Mouse (Mus musculus) CH12.LX (cell line): Measurements from ENCODE around the gene Ilf2. TPM values are rescaled to one million over a fixed set of nuclear protein-coding genes. Genes with fewer than 3 reads are reported as not detected.

Experiments
- DNase-seq: peaks from one replicate; pipeline ENCODE4 v3.0.0-alpha.2; 2013; ENCODE audit errors: extremely low read depth
- H3K27ac ChIP-seq: 2 replicates; pipeline ENCODE4 v1.5.1; 2012; ENCODE audit warnings: low read depth, mild to moderate bottlenecking, control low read depth, moderate library complexity; ENCODE audit not compliant: insufficient read depth
- H3K27me3 ChIP-seq: replicated peaks from 2 replicates; pipeline ENCODE3; 2012; ENCODE audit warnings: inconsistent platforms
- H3K36me3 ChIP-seq, 2 experiments: replicated peaks in 1 of 2; 2 replicates each; pipeline versions ENCODE3 to v1.6.1; 2012; ENCODE audit warnings: inconsistent platforms in 1 of 2, low read length in 1 of 2, mild to moderate bottlenecking in 1 of 2, mixed read lengths in 1 of 2, moderate library complexity in 1 of 2; ENCODE audit not compliant: control insufficient read depth in 1 of 2, insufficient read depth in 1 of 2
- H3K4me1 ChIP-seq, 2 experiments: 2 replicates each; pipeline ENCODE4 v1.6.1; 2012; ENCODE audit warnings: inconsistent platforms in 1 of 2, moderate library complexity in 1 of 2; ENCODE audit not compliant: insufficient read depth in 2 of 2, control insufficient read depth in 1 of 2
- H3K4me2 ChIP-seq: 2 replicates; pipeline ENCODE4 v1.6.1; 2012; ENCODE audit warnings: low read depth, mild to moderate bottlenecking, control low read depth; ENCODE audit not compliant: poor library complexity, insufficient read depth, severe bottlenecking
- H3K4me3 ChIP-seq, 3 experiments: fragments of 150-350 bp in 1 of 3; sonication (generic) in 1 of 3; replicated peaks in 1 of 3; 2 replicates each; pipeline versions ENCODE3 to v1.5.1; 2011 to 2012; ENCODE audit warnings: low read depth in 2 of 3, low read length in 2 of 3, mild to moderate bottlenecking in 2 of 3, moderate library complexity in 2 of 3, control low read depth in 1 of 3, improper control_type of control experiment in 1 of 3, inconsistent platforms in 1 of 3, mixed read lengths in 1 of 3; ENCODE audit not compliant: poor library complexity in 1 of 3
- H3K79me2 ChIP-seq: replicated peaks from 2 replicates; pipeline ENCODE4 v1.6.1; 2012; ENCODE audit warnings: mild to moderate bottlenecking, moderate library complexity; ENCODE audit not compliant: control insufficient read depth, poor library complexity, insufficient read depth, severe bottlenecking; ENCODE audit errors: extremely low read depth
- H3K9ac ChIP-seq: 2 replicates; pipeline ENCODE4 v1.6.1; 2012; ENCODE audit warnings: low read depth, mild to moderate bottlenecking, control low read depth, moderate library complexity; ENCODE audit not compliant: insufficient read depth
- H3K9me3 ChIP-seq: replicated peaks from 2 replicates; pipeline ENCODE3; 2012; ENCODE audit warnings: low read length, inconsistent platforms, mixed read lengths
- CHD1 ChIP-seq: IDR thresholded peaks from 2 replicates; pipeline ENCODE4 v1.6.1; 2012; ENCODE audit warnings: low read depth, low read length, improper control_type of control experiment, inconsistent platforms
- CTCF ChIP-seq, 2 experiments: IDR thresholded peaks in 1 of 2; conservative IDR thresholded peaks in 1 of 2; 2 replicates each; pipeline ENCODE4 v1.5.1; 2011 to 2012; ENCODE audit warnings: low read depth in 2 of 2, low read length in 2 of 2, improper control_type of control experiment in 1 of 2, inconsistent platforms in 1 of 2, mild to moderate bottlenecking in 1 of 2, moderate library complexity in 1 of 2
- E2F4 ChIP-seq: IDR thresholded peaks from 2 replicates; pipeline ENCODE4 v1.6.1; 2011; ENCODE audit warnings: low read depth, low read length, improper control_type of control experiment; ENCODE audit not compliant: insufficient replicate concordance
- EP300 ChIP-seq: IDR thresholded peaks from 2 replicates; pipeline ENCODE4 v1.6.1; 2011; ENCODE audit warnings: low read length, improper control_type of control experiment
- ETS1 ChIP-seq: conservative IDR thresholded peaks from 2 replicates; pipeline ENCODE4 v1.6.1; 2012; ENCODE audit warnings: low read depth, mild to moderate bottlenecking, inconsistent platforms, low read length, improper control_type of control experiment, moderate library complexity
- HCFC1 ChIP-seq: IDR thresholded peaks from 2 replicates; pipeline ENCODE4 v1.6.1; 2012; ENCODE audit warnings: low read depth, mild to moderate bottlenecking, inconsistent platforms, low read length, improper control_type of control experiment
- IRF4 ChIP-seq: IDR thresholded peaks from 2 replicates; pipeline ENCODE4 v1.6.1; 2014; ENCODE audit warnings: low read depth, mild to moderate bottlenecking, inconsistent platforms, low read length, improper control_type of control experiment
- MAFK ChIP-seq: IDR thresholded peaks from 2 replicates; pipeline ENCODE4 v1.6.1; 2011; ENCODE audit warnings: low read length, improper control_type of control experiment; ENCODE audit not compliant: insufficient replicate concordance
- MAX ChIP-seq: IDR thresholded peaks from 2 replicates; pipeline ENCODE4 v1.6.1; 2011; ENCODE audit warnings: low read length, improper control_type of control experiment
- MAZ ChIP-seq: IDR thresholded peaks from 2 replicates; pipeline ENCODE4 v1.6.1; 2012; ENCODE audit warnings: low read depth, mild to moderate bottlenecking, inconsistent platforms, low read length, improper control_type of control experiment, moderate library complexity
- MEF2A ChIP-seq: IDR thresholded peaks from 2 replicates; pipeline ENCODE4 v1.6.1; 2014; ENCODE audit warnings: low read depth, mild to moderate bottlenecking, inconsistent platforms, low read length, improper control_type of control experiment, borderline replicate concordance
- MXI1 ChIP-seq: IDR thresholded peaks from 2 replicates; pipeline ENCODE4 v1.6.1; 2011; ENCODE audit warnings: mild to moderate bottlenecking, low read depth, low read length, improper control_type of control experiment
- MYC ChIP-seq: IDR thresholded peaks from 2 replicates; pipeline ENCODE4 v1.6.1; 2011; ENCODE audit warnings: low read depth, mild to moderate bottlenecking, improper control_type of control experiment, low read length
- NELFE ChIP-seq: IDR thresholded peaks from 2 replicates; pipeline ENCODE4 v1.6.1; 2011; ENCODE audit warnings: low read depth, low read length, improper control_type of control experiment
- NRF1 ChIP-seq: IDR thresholded peaks from 2 replicates; pipeline ENCODE4 v1.6.1; 2014; ENCODE audit warnings: low read depth, mild to moderate bottlenecking, inconsistent platforms, low read length, improper control_type of control experiment, moderate library complexity
- PAX5 ChIP-seq: IDR thresholded peaks from 2 replicates; pipeline ENCODE4 v1.6.1; 2012; ENCODE audit warnings: low read length, inconsistent platforms, mixed read lengths
- POLR2A ChIP-seq: IDR thresholded peaks from 2 replicates; pipeline ENCODE4 v1.6.1; 2011; ENCODE audit warnings: low read depth, mild to moderate bottlenecking, improper control_type of control experiment, low read length
- POLR2AphosphoS2 ChIP-seq: IDR thresholded peaks from 2 replicates; pipeline ENCODE4 v1.6.1; 2011; ENCODE audit warnings: low read depth, low read length, improper control_type of control experiment
- RAD21 ChIP-seq: IDR thresholded peaks from 2 replicates; pipeline ENCODE4 v1.6.1; 2011; ENCODE audit warnings: low read depth, mild to moderate bottlenecking, low read length, improper control_type of control experiment, moderate library complexity
- RCOR1 ChIP-seq: conservative IDR thresholded peaks from 2 replicates; pipeline ENCODE4 v1.6.1; 2012; ENCODE audit warnings: low read depth, mild to moderate bottlenecking, inconsistent platforms, low read length, improper control_type of control experiment
- SIN3A ChIP-seq: IDR thresholded peaks from 2 replicates; pipeline ENCODE4 v1.6.1; 2012; ENCODE audit warnings: low read length, improper control_type of control experiment, inconsistent platforms
- TBP ChIP-seq: conservative IDR thresholded peaks from 2 replicates; pipeline ENCODE4 v1.6.1; 2011; ENCODE audit warnings: low read depth, low read length, improper control_type of control experiment
- TCF12 ChIP-seq: IDR thresholded peaks from 2 replicates; pipeline ENCODE4 v1.6.1; 2014; ENCODE audit warnings: low read depth, mild to moderate bottlenecking, inconsistent platforms, low read length, improper control_type of control experiment
- USF2 ChIP-seq: conservative IDR thresholded peaks from 2 replicates; pipeline ENCODE4 v1.6.1; 2011; ENCODE audit warnings: low read depth, low read length, improper control_type of control experiment
- ZC3H11A ChIP-seq: IDR thresholded peaks from 2 replicates; pipeline ENCODE4 v1.6.1; 2012; ENCODE audit warnings: low read depth, mild to moderate bottlenecking, inconsistent platforms, low read length, improper control_type of control experiment
- ZKSCAN1 ChIP-seq: IDR thresholded peaks from 2 replicates; pipeline ENCODE4 v1.6.1; 2012; ENCODE audit warnings: low read depth, inconsistent platforms, low read length, improper control_type of control experiment, borderline replicate concordance
- ZMIZ1 ChIP-seq: IDR thresholded peaks from 2 replicates; pipeline ENCODE4 v1.6.1; 2012; ENCODE audit warnings: low read depth, mild to moderate bottlenecking, inconsistent platforms, low read length, improper control_type of control experiment
- ZNF384 ChIP-seq: IDR thresholded peaks from 2 replicates; pipeline ENCODE4 v1.6.1; 2012; ENCODE audit warnings: low read depth, low read length, improper control_type of control experiment, inconsistent platforms
- dilution Hi-C: fragments of 300-500 bp; cut with MboI; formaldehyde crosslinking; loops from 2 replicates; pipeline ENCODE4 v1.14.3; 2020; ENCODE audit warnings: low sequenced_read_pairs; ENCODE audit not compliant: extremely low pct_unique_long_range_greater_than_20kb, extremely low pct_ligation_motif_present
- in situ Hi-C: fragments of 300-500 bp; cut with MboI; formaldehyde crosslinking; loops from 3 replicates; pipeline ENCODE4 v1.14.3; 2019; ENCODE audit warnings: low sequenced_read_pairs, low pct_ligation_motif_present, low pct_unique_long_range_greater_than_20kb, mixed read lengths
- polyA plus RNA-seq: library from polyadenylated mRNA; unstranded; fragments of >175 nt; gene quantifications from 2 replicates; pipeline ENCODE4 v1.2.1, GENCODE M21; 2012; ENCODE audit warnings: low read depth; ENCODE audit not compliant: insufficient read length
- total RNA-seq, 2 experiments: library from RNA; depleted of rRNA; stranded (reverse); fragments of 300-350 nt in 1 of 2; fragments of >200 nt in 1 of 2; gene quantifications; 2 replicates each; pipeline ENCODE4 v1.2.3; 2012 to 2014

Ilf2 gene
- total and polyA plus RNA-seq, 3 experiments: 120 to 197 (median 182) TPM

- peaks cover 0 to 39% of the 10 kb centered on the region in 2 experiments; a peak in 2 of 4 replicates for H3K4me1 ChIP-seq
- H3K4me3 ChIP-seq: peak overlapping the region; percentile 86 to 98 (median 88)
- dilution Hi-C loops (no loop called here), in situ Hi-C loops (loop anchor here (5.0 kb wide), 1 partner anchor 104 kb away; the partner anchor contains the start of gene S100a6)
- peaks cover 24 to 49% of the 10 kb centered on the region in 2 experiments for H3K36me3 ChIP-seq
- peak overlapping the region; percentile 79 for H3K27ac ChIP-seq
- no peaks in the 10 kb centered on the region for H3K27me3 ChIP-seq
- DNase-seq: peak; percentile 35
- H3K9ac ChIP-seq: peak overlapping the region; percentile 100
- TF ChIP-seq SIN3A: no peak; the same call in 1 of the 2 replicates
- 0 out of 2 replicates have a peak, but pooled peaks have one; percentile 20 for TF ChIP-seq TBP
- peak; percentile 53; the same call in 1 of the 2 replicates for TF ChIP-seq ZNF384
- TF ChIP-seq CTCF (conservative IDR thresholded peaks at IDR 0.05 in 1 of 2, IDR thresholded peaks at IDR 0.05 in 1 of 2; ENCODE audit: low read depth in 2 of 2, low read length in 2 of 2): peak in 1 of 2 experiments; percentile 34; a peak in 2 of 4 replicates
- peaks cover 35% of the 10 kb centered on the region for H3K79me2 ChIP-seq
- H3K4me2 ChIP-seq: peak overlapping the region; percentile 99
- no peaks in the 10 kb centered on the region for H3K9me3 ChIP-seq
These were observed 32.5 kb downstream of the Ilf2 start for GRCm38 (mm10) chr3:90508287-90508949.

DNA sequence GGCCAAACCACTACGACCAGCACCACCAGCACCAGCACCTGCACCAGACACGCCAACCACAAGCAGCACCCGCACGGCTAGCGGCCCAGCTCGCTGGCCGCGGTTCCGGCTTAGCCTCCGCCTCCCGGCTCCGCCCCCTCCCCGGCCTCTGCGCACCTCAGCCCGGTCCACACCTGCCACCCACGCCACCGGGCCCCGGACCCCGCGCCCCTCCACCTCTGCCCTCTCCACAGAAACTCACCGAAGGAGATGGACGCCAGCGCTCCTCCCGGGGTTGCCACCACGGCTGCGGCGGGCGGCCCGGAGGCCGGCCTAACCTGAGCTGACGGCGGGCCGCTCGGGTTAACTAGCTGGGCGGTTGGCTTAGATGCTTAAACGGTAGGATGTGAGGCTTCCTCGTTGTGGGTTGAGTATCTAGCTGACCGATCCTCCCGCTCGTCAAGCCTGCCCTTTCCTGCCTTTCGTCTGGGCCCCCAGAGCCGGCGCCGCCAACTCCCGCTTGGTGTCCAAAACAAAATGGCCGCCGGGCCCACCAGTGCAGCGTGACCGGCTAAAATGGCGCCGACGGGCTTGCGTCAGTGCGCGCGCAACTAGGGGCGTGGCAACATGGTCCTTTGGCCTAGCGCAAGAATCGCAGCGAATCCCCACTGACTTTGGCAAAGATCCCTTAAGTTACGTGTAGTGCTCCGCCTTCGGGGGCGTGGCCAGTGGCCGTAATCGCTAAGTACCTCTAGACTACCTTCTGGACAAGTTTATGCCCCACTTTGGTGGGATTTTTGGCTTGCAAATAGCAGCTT, 33.2 kb downstream of the Ilf2 start, which contains the start of gene Chtop:
TSS of gene Chtop (minus strand) at position 549 of the 797 bp plus-strand sequence.
- H3K27me3 ChIP-seq: no peaks in the 10 kb centered on the region
- in situ Hi-C loops (loop anchor here (5.0 kb wide), 1 partner anchor 103 kb away; the partner anchor contains the start of gene S100a6), dilution Hi-C loops (no loop called here)
- peak within 1 kb of the TSS; percentile 99 for H3K4me2 ChIP-seq
- H3K4me3 ChIP-seq: peak within 1 kb of the TSS; percentile 86 to 98 (median 88)
- H3K79me2 ChIP-seq: peaks cover 34% of the 10 kb centered on the region
- DNase-seq: peak; percentile 99
- peaks cover 22 to 42% of the 10 kb centered on the region in 2 experiments for H3K36me3 ChIP-seq
- peak within 1 kb of the TSS; percentile 100 for H3K9ac ChIP-seq
- H3K27ac ChIP-seq: peak within 1 kb of the TSS; percentile 79
- no peaks in the 10 kb centered on the region for H3K9me3 ChIP-seq
- H3K4me1 ChIP-seq: peaks cover 0 to 43% of the 10 kb centered on the region in 2 experiments; a peak in 2 of 4 replicates
- no peak for TF ChIP-seq CTCF (conservative IDR thresholded peaks at IDR 0.05 in 1 of 2, IDR thresholded peaks at IDR 0.05 in 1 of 2; ENCODE audit: low read depth in 2 of 2, low read length in 2 of 2)
- peak; percentile 32; the same call in 1 of the 2 replicates for TF ChIP-seq IRF4
- no peak for TF ChIP-seq ZKSCAN1
- TF ChIP-seq ETS1: no peak
- TF ChIP-seq HCFC1: peak; percentile 75
- TF ChIP-seq MYC: peak; percentile 86
- peak; percentile 35; the same call in 1 of the 2 replicates for TF ChIP-seq TBP
- no peak for TF ChIP-seq EP300
- peak; percentile 57 for TF ChIP-seq MEF2A
- TF ChIP-seq ZC3H11A: peak; percentile 98
- no peak for TF ChIP-seq RAD21
- no peak for TF ChIP-seq CHD1
- no peak for TF ChIP-seq PAX5
- TF ChIP-seq USF2: no peak
- peak; percentile 43; the same call in 1 of the 2 replicates for TF ChIP-seq ZMIZ1
- TF ChIP-seq MAFK: no peak
- peak; percentile 63; the same call in 1 of the 2 replicates for TF ChIP-seq SIN3A
- TF ChIP-seq POLR2AphosphoS2: peak; percentile 80; the same call in 1 of the 2 replicates
- peak; percentile 50 for TF ChIP-seq TCF12
- TF ChIP-seq NRF1: peak; percentile 86
- TF ChIP-seq MXI1: peak; percentile 69
- TF ChIP-seq RCOR1: peak; percentile 75; the same call in 1 of the 2 replicates
- peak; percentile 78 for TF ChIP-seq MAX
- peak; percentile 82; the same call in 1 of the 2 replicates for TF ChIP-seq E2F4
- TF ChIP-seq MAZ: peak; percentile 11; the same call in 1 of the 2 replicates
- TF ChIP-seq POLR2A: peak; percentile 86
- peak; percentile 67; the same call in 1 of the 2 replicates for TF ChIP-seq NELFE
